ENCODE assay signal across 8 mouse cellular contexts in the genomic region with DNA sequence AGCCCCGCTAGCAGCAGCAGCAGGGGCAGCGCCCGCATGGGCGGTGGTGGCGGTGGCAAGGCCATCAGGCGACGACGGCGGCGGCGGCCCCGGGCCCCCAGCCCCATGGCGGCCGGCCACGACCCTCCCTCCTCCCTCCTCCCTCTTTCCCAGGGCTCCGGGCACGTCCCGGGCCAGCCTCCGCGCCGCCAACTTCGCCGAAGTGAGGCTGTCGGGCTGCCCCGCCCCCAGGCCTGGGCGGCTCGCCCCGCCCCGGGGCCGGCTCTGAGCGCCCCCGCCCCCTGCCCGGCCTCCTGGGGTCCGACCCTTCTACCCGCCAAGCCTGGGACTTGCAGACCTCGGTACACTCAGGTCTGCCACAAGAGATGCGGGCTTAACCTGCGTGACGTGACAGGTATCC. TPM values are rescaled to one million over a fixed set of nuclear protein-coding genes. Genes with fewer than 3 reads are reported as not detected.
DNase-seq lines count a peak whose midpoint lies in the region; ATAC-seq lines count a peak whose summit lies in the region.

A gene (minus strand): TSS at position 166 of the 400 bp plus-strand sequence.

- under 1% methylated on average over 31 of the region's 39 CpGs for WGBS in embryonic facial prominence, embryonic 15.5 days
- WGBS in limb, embryonic 11.5 days: under 1% methylated on average over 22 of the region's 39 CpGs
- WGBS in midbrain, embryonic 16.5 days: 0% methylated on average over 27 of the region's 39 CpGs

- intact Hi-C loops in heart, postnatal 10 days (cut with DNase I): loop anchor here (1.0 kb wide), 1 partner anchor 43 kb away; no protein-coding TSS in a partner anchor

- peak within 1 kb of the TSS; percentile 90 for H3K27ac ChIP-seq in embryonic facial prominence, embryonic 15.5 days (replicated peaks)
- H3K27ac ChIP-seq in limb, embryonic 11.5 days (replicated peaks; ENCODE audit: low read depth, low read length): peak within 1 kb of the TSS; percentile 91
- H3K27ac ChIP-seq in midbrain, embryonic 16.5 days (ENCODE audit: low read length): peak within 1 kb of the TSS; percentile 78

- peak; percentile 81 for ATAC-seq in embryonic facial prominence, embryonic 15.5 days (ENCODE audit: insufficient number of reproducible peaks, low FRiP score, low TSS enrichment, low read depth)
- ATAC-seq in limb, embryonic 11.5 days (ENCODE audit: insufficient number of reproducible peaks, low FRiP score, low TSS enrichment, low read depth): peak; percentile 68; the same call in 1 of the 2 replicates
- ATAC-seq in midbrain, embryonic 16.5 days: peak; percentile 2; the same call in 1 of the 2 replicates

- H3K36me3 ChIP-seq in embryonic facial prominence, embryonic 15.5 days: no peaks in the 10 kb centered on the region
- H3K36me3 ChIP-seq in limb, embryonic 11.5 days (ENCODE audit: control insufficient read depth, insufficient read depth, low read length): no peaks in the 10 kb centered on the region
- no peaks in the 10 kb centered on the region for H3K36me3 ChIP-seq in midbrain, embryonic 16.5 days (ENCODE audit: control insufficient read depth, insufficient read depth, low read length)

- H3K9me3 ChIP-seq in embryonic facial prominence, embryonic 15.5 days (replicated peaks): no peaks in the 10 kb centered on the region
- no peaks in the 10 kb centered on the region for H3K9me3 ChIP-seq in limb, embryonic 11.5 days (ENCODE audit: control insufficient read depth, low read length)
- H3K9me3 ChIP-seq in midbrain, embryonic 16.5 days (replicated peaks; ENCODE audit: control insufficient read depth, low read length, poor library complexity, severe bottlenecking): no peaks in the 10 kb centered on the region

- DNase-seq in right cerebral cortex, postnatal 14 days: peak; percentile 34
- no peak for DNase-seq in right cerebral cortex, postnatal 25 days
- peak; percentile 64 to 74 for DNase-seq in heart, postnatal 10 days
- peak; percentile 88 for DNase-seq in limb, embryonic 11.5 days (ENCODE audit: low spot score)
- DNase-seq in thymus, postnatal 36 days: peak; percentile 71 to 81
- no peak for DNase-seq in cerebellum, adult 8-10 months

- H3K9ac ChIP-seq in embryonic facial prominence, embryonic 15.5 days: peak within 1 kb of the TSS; percentile 65
- peak within 1 kb of the TSS; percentile 89 for H3K9ac ChIP-seq in limb, embryonic 11.5 days (ENCODE audit: low read length)
- H3K9ac ChIP-seq in midbrain, embryonic 16.5 days (ENCODE audit: low read depth, low read length): peak within 1 kb of the TSS; percentile 78

- peak within 1 kb of the TSS; percentile 75 for H3K4me3 ChIP-seq in embryonic facial prominence, embryonic 15.5 days (replicated peaks)
- H3K4me3 ChIP-seq in limb, embryonic 11.5 days (ENCODE audit: low read depth, low read length): peak within 1 kb of the TSS; percentile 88
- peak within 1 kb of the TSS; percentile 58 for H3K4me3 ChIP-seq in midbrain, embryonic 16.5 days (ENCODE audit: low read depth, low read length)

- H3K4me1 ChIP-seq in embryonic facial prominence, embryonic 15.5 days: peaks cover 48% of the 10 kb centered on the region
- peaks cover 25% of the 10 kb centered on the region for H3K4me1 ChIP-seq in limb, embryonic 11.5 days (ENCODE audit: control insufficient read depth, insufficient read depth, low read length)
- peaks cover 19% of the 10 kb centered on the region for H3K4me1 ChIP-seq in midbrain, embryonic 16.5 days (ENCODE audit: control insufficient read depth, insufficient read depth, low read length)

- no peaks in the 10 kb centered on the region for H3K27me3 ChIP-seq in embryonic facial prominence, embryonic 15.5 days
- H3K27me3 ChIP-seq in limb, embryonic 11.5 days (ENCODE audit: control insufficient read depth, insufficient read depth, low read length): no peaks in the 10 kb centered on the region
- H3K27me3 ChIP-seq in midbrain, embryonic 16.5 days (ENCODE audit: control insufficient read depth, insufficient read depth, low read depth, low read length): no peaks in the 10 kb centered on the region

- H3K4me2 ChIP-seq in embryonic facial prominence, embryonic 15.5 days (replicated peaks): peak within 1 kb of the TSS; percentile 87
- peak within 1 kb of the TSS; percentile 67 for H3K4me2 ChIP-seq in limb, embryonic 11.5 days (ENCODE audit: low read depth, severe bottlenecking)
- H3K4me2 ChIP-seq in midbrain, embryonic 16.5 days (ENCODE audit: low read length): peak within 1 kb of the TSS; percentile 94

RNA-seq across cellular contexts. Expression of the gene that starts here (rescaled TPM):
- polyA plus RNA-seq in embryonic facial prominence, embryonic 15.5 days (2015; fragmentation: Nextera tagmentation; extraction: Ambion mirVana): 18.3 and 19.4 TPM in 2 replicates
- 10 to 100 TPM; 57.6 to 65.3 TPM for total RNA-seq in heart, postnatal 10 days (2021)
- polyA plus RNA-seq in limb, embryonic 11.5 days (2014; fragmentation: Nextera tagmentation; extraction: Ambion mirVana): 23.5 and 26.0 TPM in 2 replicates
- polyA plus RNA-seq in midbrain, embryonic 16.5 days (2015; fragmentation: Nextera tagmentation; extraction: Ambion mirVana): 6.9 TPM in 2 replicates

Comparison
In these comparisons a context has a peak if more than half of its experiments do, and no peak if none do; other contexts are left out.
1. DNase-seq: peak in right cerebral cortex, postnatal 14 days (single experiment), heart, postnatal 10 days (2 of 2), limb, embryonic 11.5 days (single experiment) and thymus, postnatal 36 days (2 of 2); none in right cerebral cortex, postnatal 25 days (single experiment) and cerebellum, adult 8-10 months (single experiment).
2. ATAC-seq: peak in every context shown above with its lines; median percentile 81 in embryonic facial prominence, embryonic 15.5 days; 68 in limb, embryonic 11.5 days; 2 in midbrain, embryonic 16.5 days.
3. Peak in every context shown above with its lines, with median percentiles within 50 percentile points of each other: H3K27ac ChIP-seq, H3K4me2 ChIP-seq, H3K4me3 ChIP-seq and H3K9ac ChIP-seq.